Mouse (Mus musculus) forebrain, embryonic 15.5 days (tissue): ENCODE data around the gene Abhd16a. TPM values are rescaled to one million over a fixed set of nuclear protein-coding genes. Genes with fewer than 3 reads are reported as not detected.
"Not testable (repeated sequence)": the region's sequence is repeated elsewhere in the genome, so short reads cannot be mapped to it uniquely, and the experiment has no call there.

Experiments
- ATAC-seq: fragments of 200-750 bp; cut with Nextera tagmentation; replicated peaks from 2 replicates; pipeline ENCODE4 v1.8.0; 2017; ENCODE audit warnings: mild to moderate bottlenecking, moderate TSS enrichment, moderate library complexity
- H3K27ac ChIP-seq: fragments of 300-500 bp; sonication (generic); replicated peaks from 2 replicates; pipeline ENCODE4 v1.5.1; 2015; ENCODE audit warnings: mild to moderate bottlenecking, inconsistent platforms
- H3K27me3 ChIP-seq: fragments of 300-500 bp; sonication (generic); 2 replicates; pipeline ENCODE4 v1.6.1; 2015; ENCODE audit warnings: inconsistent platforms
- H3K36me3 ChIP-seq: fragments of 300-500 bp; sonication (generic); 2 replicates; pipeline ENCODE4 v1.6.1; 2015; ENCODE audit warnings: mild to moderate bottlenecking, inconsistent platforms
- H3K4me1 ChIP-seq: fragments of 300-500 bp; sonication (generic); 2 replicates; pipeline ENCODE4 v1.6.1; 2015; ENCODE audit warnings: inconsistent platforms
- H3K4me2 ChIP-seq: fragments of 300-500 bp; sonication (generic); replicated peaks from 2 replicates; pipeline ENCODE4 v1.6.1; 2015; ENCODE audit warnings: mild to moderate bottlenecking, inconsistent platforms
- H3K4me3 ChIP-seq: fragments of 300-500 bp; sonication (generic); 2 replicates; pipeline ENCODE4 v1.5.1; 2015; ENCODE audit warnings: mild to moderate bottlenecking, inconsistent platforms
- H3K9ac ChIP-seq: fragments of 300-500 bp; sonication (generic); replicated peaks from 2 replicates; pipeline ENCODE4 v1.6.1; 2015; ENCODE audit warnings: mild to moderate bottlenecking, inconsistent platforms
- H3K9me3 ChIP-seq: fragments of 300-500 bp; sonication (generic); 2 replicates; pipeline ENCODE4 v1.6.1; 2016; ENCODE audit warnings: inconsistent platforms
- WGBS: fragments of 180-500 bp; shearing (Covaris S2); methylation state at CpG from one replicate; pipeline ENCODE4 v1.1.7; 2015; ENCODE audit warnings: mixed read lengths; 5-methylcytosine and 5-hydroxymethylcytosine counted together
- polyA plus RNA-seq: library from polyadenylated mRNA; unstranded; fragments of >200 nt; fragmentation: Nextera tagmentation; extraction: Ambion mirVana; gene quantifications from 2 replicates; pipeline ENCODE4 v1.2.1, GENCODE M21; 2015

Gene Abhd16a
- polyA plus RNA-seq, 1 experiment from 2014 or later, result 93.2 TPM

DNA sequence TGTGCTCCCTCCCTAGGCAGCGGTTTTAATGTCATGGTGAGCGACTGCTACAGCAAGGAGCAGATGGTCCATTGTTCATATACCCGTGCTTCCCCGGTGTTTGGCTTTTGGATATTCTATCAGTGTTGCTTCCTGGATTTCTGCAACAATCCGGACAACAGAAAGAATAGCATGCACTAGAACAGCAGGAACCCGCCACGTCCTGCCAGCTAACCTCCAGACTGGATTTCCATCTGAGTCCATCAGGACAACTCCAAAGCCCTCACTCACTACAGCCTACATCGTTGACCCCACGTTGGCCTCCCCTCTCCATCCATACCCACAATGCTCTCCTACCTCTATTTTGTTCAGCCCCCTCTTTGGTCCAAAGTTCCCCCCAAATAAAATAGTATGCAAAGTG lies 22.7 kb downstream of the Abhd16a start:
- no peak overlapping the region for H3K9ac ChIP-seq
- H3K9me3 ChIP-seq, result no peaks in the 10 kb centered on the region
- H3K27ac ChIP-seq, result no peak overlapping the region
- no peaks in the 10 kb centered on the region for H3K27me3 ChIP-seq
- 74% methylated on average over 9 of the region's 9 CpGs for WGBS
- no peak overlapping the region for H3K4me3 ChIP-seq
- no peak overlapping the region for H3K4me2 ChIP-seq
- ATAC-seq, result no peak
- H3K4me1 ChIP-seq, result no peaks in the 10 kb centered on the region
- H3K36me3 ChIP-seq, result peaks cover 28% of the 10 kb centered on the region

DNA sequence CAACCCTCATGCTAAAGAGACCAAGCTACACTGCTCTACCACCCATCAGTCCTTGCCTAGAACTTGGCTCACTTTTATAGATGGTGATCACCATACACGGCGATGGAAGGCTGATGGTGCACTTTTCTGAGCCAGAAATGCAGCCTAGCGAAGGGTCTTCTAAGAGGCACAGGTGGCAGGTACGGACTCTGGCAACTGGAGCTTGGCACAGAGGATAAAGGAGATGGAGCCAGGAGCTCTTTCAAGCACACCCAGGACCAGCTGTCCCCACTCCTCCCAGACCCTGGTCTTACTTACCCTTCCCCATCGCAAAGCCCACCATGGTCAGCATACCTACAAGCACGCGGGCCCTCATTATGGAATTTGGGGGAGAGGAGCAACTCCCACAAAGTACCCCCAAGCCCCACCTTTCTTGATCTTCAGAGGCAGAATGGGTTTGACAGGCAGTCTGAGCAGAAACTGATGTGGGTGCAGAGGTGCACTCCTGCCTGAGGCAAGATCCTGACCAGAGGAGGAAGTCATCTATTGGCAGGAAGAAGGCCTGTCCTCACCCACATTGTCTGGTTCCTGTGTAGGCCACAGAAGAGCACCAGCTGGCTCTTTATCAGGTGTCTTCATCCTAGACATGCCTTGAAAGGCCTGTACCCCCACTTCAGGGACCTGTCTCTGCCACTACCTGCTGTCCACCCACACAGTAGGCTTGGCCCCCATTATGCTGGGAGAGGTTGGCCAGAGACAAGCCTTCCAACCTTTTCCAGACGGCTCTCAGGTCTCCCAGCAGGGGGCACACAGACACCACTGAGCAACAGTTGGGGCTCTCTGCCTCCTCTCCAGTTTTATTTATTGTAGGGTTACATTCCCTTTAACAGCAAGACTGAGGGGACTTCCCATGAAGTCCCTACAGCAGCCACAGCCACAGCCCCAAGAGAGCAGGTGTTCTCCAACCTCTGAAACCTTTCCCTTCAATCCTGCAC lies 26.3 kb downstream of the Abhd16a start, which contains the start of gene Ly6g5b:
Ly6g5b (minus strand) TSS at position 383 of the 974 bp plus-strand sequence.
- no peak within 1 kb of the TSS for H3K4me2 ChIP-seq
- WGBS, result 81% methylated on average over 8 of the region's 8 CpGs
- peaks cover 8% of the 10 kb centered on the region for H3K4me1 ChIP-seq
- peaks cover 46% of the 10 kb centered on the region for H3K36me3 ChIP-seq
- ATAC-seq, result no peak
- no peaks in the 10 kb centered on the region for H3K9me3 ChIP-seq
- H3K4me3 ChIP-seq, result no peak within 1 kb of the TSS
- no peak within 1 kb of the TSS for H3K9ac ChIP-seq
- H3K27ac ChIP-seq, result no peak within 1 kb of the TSS
- no peaks in the 10 kb centered on the region for H3K27me3 ChIP-seq

DNA sequence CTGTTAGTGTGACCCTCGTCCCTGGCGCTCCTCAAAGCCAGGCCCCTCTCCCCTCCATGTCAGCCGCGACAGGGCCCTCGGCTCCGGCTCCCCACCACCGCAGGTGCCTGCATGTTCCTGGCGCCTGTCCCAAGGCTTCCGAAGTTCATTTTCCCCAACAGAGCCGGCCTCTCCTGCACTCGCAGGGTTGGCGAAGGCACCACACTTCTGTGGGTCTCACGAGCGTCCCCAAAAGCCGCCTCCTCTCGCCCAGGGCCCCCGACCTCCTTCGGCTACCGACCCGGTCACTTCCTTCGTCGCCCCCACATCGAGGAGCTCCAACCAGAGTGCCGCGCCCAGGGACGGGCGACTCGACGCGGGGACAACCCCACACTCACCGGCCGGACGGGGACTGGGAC lies 31.7 kb downstream of the Abhd16a start:
- H3K4me1 ChIP-seq, result peaks cover 30% of the 10 kb centered on the region
- no peaks in the 10 kb centered on the region for H3K9me3 ChIP-seq
- peak overlapping the region; percentile 98 for H3K9ac ChIP-seq
- peak overlapping the region; percentile 94 for H3K4me3 ChIP-seq
- H3K27me3 ChIP-seq, result no peaks in the 10 kb centered on the region
- H3K36me3 ChIP-seq, result peaks cover 42% of the 10 kb centered on the region
- H3K27ac ChIP-seq, result peak overlapping the region; percentile 74
- WGBS, result under 1% methylated on average over 33 of the region's 33 CpGs
- ATAC-seq, result no peak
- peak overlapping the region; percentile 93 for H3K4me2 ChIP-seq

DNA sequence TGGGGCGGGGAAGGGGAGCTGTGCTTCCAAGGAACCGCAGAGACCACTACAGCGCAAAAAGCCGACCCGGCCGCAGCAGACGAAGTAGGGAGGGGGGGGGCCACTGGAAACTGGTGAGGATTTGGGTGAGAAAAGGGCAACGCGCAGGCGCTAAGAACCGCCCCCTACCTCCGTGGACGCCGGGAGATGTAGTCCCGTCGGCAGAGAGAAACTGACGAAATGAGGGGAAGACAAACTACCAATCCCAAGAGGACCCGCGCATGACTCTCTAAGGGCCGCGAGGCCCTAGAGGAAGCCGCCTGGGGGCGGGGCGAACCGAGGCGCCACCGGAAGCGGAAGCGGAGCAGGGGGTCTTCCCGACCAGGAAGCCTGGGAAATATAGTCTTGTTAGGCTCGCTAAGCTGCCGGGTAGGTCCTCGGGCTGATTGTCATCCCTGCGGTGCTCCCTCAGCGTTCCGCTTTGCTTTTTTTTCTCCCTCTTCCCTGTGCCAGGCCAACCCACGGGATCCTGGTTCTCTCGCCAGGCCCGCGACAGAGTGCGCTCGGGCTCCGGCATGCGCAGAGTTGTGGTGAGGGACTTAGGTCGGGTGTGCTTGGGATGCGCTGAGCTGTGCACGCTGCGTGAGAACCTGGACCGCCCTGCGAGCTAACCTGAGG lies 32.2 kb downstream of the Abhd16a start, which contains the start of gene Gpank1:
Gpank1 (plus strand) TSS at position 313 of the 657 bp plus-strand sequence.
- Histone ChIP-seq H3K4me2 (peak within 1 kb of the TSS; percentile 93), H3K36me3 (peaks cover 36% of the 10 kb centered on the region), H3K9ac (peak within 1 kb of the TSS; percentile 98), H3K4me1 (peaks cover 34% of the 10 kb centered on the region), H3K27ac (peak within 1 kb of the TSS; percentile 94), H3K4me3 (peak within 1 kb of the TSS; percentile 94), H3K27me3 (no peaks in the 10 kb centered on the region), H3K9me3 (no peaks in the 10 kb centered on the region)
- ATAC-seq, result peak; percentile 96
- under 1% methylated on average over 50 of the region's 50 CpGs for WGBS

DNA sequence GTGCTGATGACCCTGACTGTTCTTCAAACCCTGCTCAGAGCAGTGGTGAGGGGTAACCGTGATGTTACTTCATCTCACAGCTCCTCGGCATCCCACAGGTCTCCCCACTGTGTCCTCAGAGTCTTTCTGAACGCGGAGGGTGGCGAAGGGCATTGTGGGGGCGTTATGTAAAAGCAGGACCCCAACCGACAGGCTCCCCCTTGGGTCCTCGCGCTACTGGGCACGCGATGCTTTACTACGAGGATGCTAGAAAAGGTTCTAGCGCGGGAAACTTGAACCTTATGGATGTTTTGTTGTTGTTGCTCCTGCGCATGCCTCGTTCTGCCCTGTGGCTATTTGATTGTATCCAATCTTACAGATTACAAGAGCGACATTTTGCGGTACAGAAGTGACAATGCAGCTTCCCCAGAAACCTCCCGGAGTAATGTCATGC lies 32.8 kb downstream of the Abhd16a start, which contains the start of gene Csnk2b:
Csnk2b (minus strand) TSS at position 183 of the 433 bp plus-strand sequence.
- peak; percentile 24; the same call in 1 of the 2 replicates for ATAC-seq
- no peaks in the 10 kb centered on the region for H3K27me3 ChIP-seq
- peak within 1 kb of the TSS; percentile 94 for H3K4me3 ChIP-seq
- peak within 1 kb of the TSS; percentile 94 for H3K27ac ChIP-seq
- peaks cover 40% of the 10 kb centered on the region for H3K4me1 ChIP-seq
- under 1% methylated on average over 19 of the region's 19 CpGs for WGBS
- no peaks in the 10 kb centered on the region for H3K9me3 ChIP-seq
- peak within 1 kb of the TSS; percentile 98 for H3K9ac ChIP-seq
- peaks cover 32% of the 10 kb centered on the region for H3K36me3 ChIP-seq
- peak within 1 kb of the TSS; percentile 93 for H3K4me2 ChIP-seq

DNA sequence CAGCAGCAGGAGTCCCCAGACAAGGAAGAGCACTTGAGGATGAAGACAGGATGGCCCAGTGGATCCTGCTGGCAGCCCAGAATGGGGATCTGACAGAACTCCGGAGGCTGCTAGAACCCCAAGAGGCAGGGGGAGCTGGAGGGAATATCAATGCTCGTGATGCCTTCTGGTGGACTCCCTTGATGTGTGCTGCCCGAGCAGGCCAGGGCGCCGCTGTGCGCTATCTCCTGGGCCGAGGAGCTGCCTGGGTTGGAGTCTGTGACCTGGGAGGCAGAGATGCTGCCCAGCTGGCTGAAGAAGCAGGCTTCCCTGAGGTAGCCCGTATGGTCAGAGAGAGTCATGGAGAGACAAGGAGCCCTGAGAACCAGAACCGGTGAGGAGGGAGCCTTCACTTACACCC lies 34.2 kb downstream of the Abhd16a start:
- peaks cover 49% of the 10 kb centered on the region for H3K4me1 ChIP-seq
- ATAC-seq, result not testable (repeated sequence)

DNA sequence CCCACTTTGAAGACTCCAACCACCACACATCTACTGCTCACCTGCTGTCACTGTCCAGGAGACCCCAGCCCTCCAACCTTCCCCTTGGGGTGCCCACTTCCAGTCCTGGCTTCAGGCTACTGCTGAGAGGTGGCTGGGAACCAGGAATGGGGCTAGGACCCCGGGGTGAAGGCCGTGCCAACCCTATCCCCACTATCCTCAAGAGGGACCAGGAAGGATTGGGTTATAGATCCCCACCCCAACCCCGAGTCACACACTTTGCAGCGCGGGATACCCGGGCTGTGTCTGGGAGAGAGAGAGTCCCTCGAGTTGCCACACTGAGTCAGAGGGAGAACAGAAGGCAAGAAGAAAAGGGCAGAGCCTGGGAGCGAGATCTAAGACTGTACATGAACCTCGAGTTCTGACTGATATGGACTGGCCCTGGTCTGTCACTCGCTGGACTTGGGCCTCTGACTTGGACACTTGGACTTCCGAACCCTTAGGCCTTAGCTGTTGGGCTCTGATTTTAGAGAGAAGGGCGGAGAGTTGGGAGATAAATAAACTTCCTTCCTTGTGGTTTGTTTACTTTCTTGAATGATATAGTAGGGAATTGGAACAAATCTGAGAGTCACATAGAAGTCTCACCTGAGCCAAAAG lies 35.3 kb downstream of the Abhd16a start:
- not testable (repeated sequence) for ATAC-seq, H3K4me2 ChIP-seq, H3K9me3 ChIP-seq, H3K27me3 ChIP-seq, H3K9ac ChIP-seq, H3K27ac ChIP-seq, H3K4me3 ChIP-seq
- H3K4me1 ChIP-seq, result peaks cover 52% of the 10 kb centered on the region
- 88% methylated on average over 12 of the region's 12 CpGs for WGBS
- peaks cover 14% of the 10 kb centered on the region for H3K36me3 ChIP-seq

More for the DNA sequence above, 34.2 kb downstream of the Abhd16a start:
- H3K4me3 ChIP-seq, H3K9me3 ChIP-seq, H3K27me3 ChIP-seq, H3K9ac ChIP-seq, H3K4me2 ChIP-seq, H3K27ac ChIP-seq: not testable (repeated sequence)
- peaks cover 21% of the 10 kb centered on the region for H3K36me3 ChIP-seq
- WGBS, result 93% methylated on average over 9 of the region's 9 CpGs

DNA sequence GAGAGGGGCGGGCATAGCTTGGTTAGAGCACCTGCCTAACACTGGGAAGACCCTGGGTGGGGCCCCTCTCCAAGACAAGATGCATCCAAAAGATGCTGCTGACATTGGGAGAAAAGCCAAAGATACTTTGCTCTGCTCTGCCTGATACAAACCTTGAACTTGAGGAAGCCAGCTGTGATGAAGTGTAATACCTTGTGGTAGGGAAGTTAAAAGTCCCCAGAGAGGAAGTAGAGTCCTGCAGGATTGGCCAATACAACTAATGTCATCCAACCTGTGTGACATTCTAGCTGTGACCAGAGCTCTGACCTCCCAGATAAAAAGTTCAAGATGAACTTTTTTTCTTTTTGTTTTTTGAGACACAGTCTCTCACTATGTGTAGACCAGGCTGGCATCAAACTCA lies 36.0 kb downstream of the Abhd16a start:
- Histone ChIP-seq H3K9ac (no peak overlapping the region), H3K9me3 (no peaks in the 10 kb centered on the region), H3K27me3 (no peaks in the 10 kb centered on the region), H3K4me3 (no peak overlapping the region), H3K27ac (no peak overlapping the region), H3K4me1 (peaks cover 46% of the 10 kb centered on the region), H3K4me2 (no peak overlapping the region), H3K36me3 (peaks cover 14% of the 10 kb centered on the region)
- ATAC-seq, result no peak
- 100% methylated on average over 1 of the region's 1 CpGs for WGBS

DNA sequence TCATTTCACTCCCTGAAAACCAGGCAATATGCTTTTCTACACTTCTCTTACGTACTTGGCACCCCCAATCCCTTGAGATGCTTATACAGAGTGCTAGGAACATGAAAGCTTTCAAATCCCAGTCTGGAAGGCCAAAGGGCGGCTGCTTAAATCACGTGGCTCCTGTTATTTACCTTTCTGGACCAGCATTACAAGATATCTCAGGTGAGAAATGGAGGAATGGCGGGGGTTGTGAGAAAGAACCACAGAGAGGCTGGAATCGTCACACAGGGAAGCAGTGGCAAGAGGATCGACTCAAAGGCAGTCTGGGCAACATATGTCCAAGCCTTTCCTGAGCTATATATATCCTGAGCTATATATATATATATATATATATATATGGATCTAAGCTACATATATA lies 36.5 kb downstream of the Abhd16a start:
- Histone ChIP-seq H3K36me3 (peaks cover 14% of the 10 kb centered on the region), H3K9ac (peak overlapping the region; percentile 85), H3K9me3 (no peaks in the 10 kb centered on the region), H3K4me1 (peaks cover 41% of the 10 kb centered on the region), H3K27me3 (no peaks in the 10 kb centered on the region), H3K27ac (peak overlapping the region; percentile 80; the same call in 1 of the 2 replicates), H3K4me3 (peak overlapping the region; percentile 86), H3K4me2 (peak overlapping the region; percentile 83)
- WGBS, result 35% methylated on average over 6 of the region's 6 CpGs
- ATAC-seq, result no peak

DNA sequence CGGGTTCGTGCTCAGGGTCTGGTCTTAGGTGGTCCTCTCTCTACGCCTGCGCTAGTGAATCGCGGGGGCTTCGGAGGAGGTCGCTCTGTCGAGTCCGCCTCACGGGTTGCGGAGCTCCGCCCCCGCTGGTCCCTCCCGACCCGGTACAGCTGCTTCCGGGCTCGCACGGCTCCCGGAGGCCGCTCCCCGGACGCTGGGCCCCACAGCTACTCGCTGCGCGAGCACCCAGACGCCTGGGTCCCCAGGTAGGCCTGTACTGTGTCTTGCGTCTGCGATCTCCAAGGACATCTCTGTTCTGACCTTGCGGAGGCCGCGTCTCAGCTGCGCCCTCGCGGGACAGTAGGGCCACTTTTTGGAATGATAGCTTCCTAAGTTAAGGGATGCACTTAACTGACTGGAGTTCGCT lies 37.1 kb downstream of the Abhd16a start, which contains the start of gene D17H6S53E:
D17H6S53E (plus strand) TSS at position 168 of the 406 bp plus-strand sequence.
- Histone ChIP-seq H3K9me3 (no peaks in the 10 kb centered on the region), H3K27me3 (no peaks in the 10 kb centered on the region), H3K36me3 (peaks cover 14% of the 10 kb centered on the region), H3K4me1 (peaks cover 40% of the 10 kb centered on the region), H3K9ac (peak within 1 kb of the TSS; percentile 85), H3K27ac (peak within 1 kb of the TSS; percentile 80), H3K4me3 (peak within 1 kb of the TSS; percentile 86), H3K4me2 (peak within 1 kb of the TSS; percentile 83)
- WGBS, result 0% methylated on average over 36 of the region's 36 CpGs
- peak; percentile 17; the same call in 1 of the 2 replicates for ATAC-seq

DNA sequence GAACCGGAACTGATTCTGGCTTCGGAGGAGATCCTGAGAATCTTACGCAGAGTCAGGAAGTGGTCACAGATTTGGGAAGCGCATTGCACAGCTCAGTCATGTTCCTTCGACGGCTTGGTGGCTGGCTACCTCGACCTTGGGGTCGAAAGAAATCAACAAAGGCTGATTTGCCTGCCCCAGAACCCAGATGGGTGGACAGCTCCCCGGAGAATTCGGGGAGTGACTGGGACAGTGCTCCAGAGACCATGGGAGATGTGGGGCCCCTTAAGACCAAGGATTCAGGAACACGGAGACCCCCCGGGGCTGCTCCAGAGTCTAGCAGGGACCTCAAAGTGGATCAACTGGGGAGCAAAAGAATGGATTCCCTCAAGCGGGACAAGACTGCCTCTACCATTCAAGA lies 38.0 kb downstream of the Abhd16a start:
- Histone ChIP-seq H3K27ac (no peak overlapping the region), H3K9ac (peak overlapping the region; percentile 85; the same call in 1 of the 2 replicates)

More for the DNA sequence above, 38.0 kb downstream of the Abhd16a start:
- Histone ChIP-seq H3K9me3 (no peaks in the 10 kb centered on the region), H3K4me2 (peak overlapping the region; percentile 83), H3K4me1 (peaks cover 39% of the 10 kb centered on the region), H3K4me3 (peak overlapping the region; percentile 86), H3K36me3 (peaks cover 14% of the 10 kb centered on the region), H3K27me3 (no peaks in the 10 kb centered on the region)
- no peak for ATAC-seq
- WGBS, result 79% methylated on average over 13 of the region's 13 CpGs
